ENCODE assay signal across 9 mouse cellular contexts in the genomic region with DNA sequence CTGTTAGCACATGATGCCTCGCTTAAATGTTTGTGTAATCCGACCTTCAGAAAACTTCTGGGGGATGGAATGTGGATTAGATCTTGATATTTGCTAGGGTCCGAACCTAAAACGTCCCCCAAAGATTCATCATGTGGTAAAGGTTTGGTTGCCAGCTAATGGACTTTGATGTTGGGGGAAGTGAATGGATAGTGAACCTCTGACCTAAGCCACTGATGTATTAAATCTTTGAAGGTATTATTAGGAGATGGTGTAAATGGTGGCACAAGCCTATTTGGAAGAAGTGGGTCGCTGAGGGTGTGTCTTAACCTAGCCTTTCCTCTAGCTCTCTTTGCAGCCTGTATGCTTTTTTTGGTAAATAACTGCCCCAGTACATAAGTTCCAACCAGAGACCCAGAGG. TPM values are rescaled to one million over a fixed set of nuclear protein-coding genes. Genes with fewer than 3 reads are reported as not detected.
DNase-seq lines count a peak whose midpoint lies in the region; ATAC-seq and TF ChIP-seq lines count a peak whose summit lies in the region.
"Had no signal": no experiment of that assay in that cellular context is flagged by ENCODE, and none has a peak within 500 bp of the region (broad histone marks: within the 10 kb centered on the region; RNA-seq: fewer than 3 reads in every experiment).

No protein-coding gene starts in this region.

- peak overlapping the region; percentile 98; the same call in 1 of the 2 replicates for H3K9ac ChIP-seq in heart, postnatal 0 days (replicated peaks; ENCODE audit: low read depth, low read length)
- peak overlapping the region; percentile 97; the same call in 1 of the 2 replicates for H3K9ac ChIP-seq in liver, embryonic 11.5 days (ENCODE audit: low read depth, low read length)

- H3K4me3 ChIP-seq in erythroblast, embryonic 14.5 days (replicated peaks) = peak overlapping the region; percentile 70
- H3K4me3 ChIP-seq in C2C12 (ENCODE audit: insufficient read depth, poor library complexity, severe bottlenecking) = no peak overlapping the region
- H3K4me3 ChIP-seq in heart, postnatal 0 days (ENCODE audit: low read depth, low read length) = peak overlapping the region; percentile 100
- peak overlapping the region; percentile 97 for H3K4me3 ChIP-seq in liver, embryonic 11.5 days (ENCODE audit: low read depth, low read length)

- H3K27me3 ChIP-seq in erythroblast, embryonic 14.5 days (ENCODE audit: control insufficient read depth) = peaks cover 12% of the 10 kb centered on the region
- H3K27me3 ChIP-seq in C2C12 (ENCODE audit: control insufficient read depth, insufficient read depth, insufficient read length) = no peaks in the 10 kb centered on the region
- no peaks in the 10 kb centered on the region for H3K27me3 ChIP-seq in heart, postnatal 0 days (ENCODE audit: control insufficient read depth, insufficient read depth, low read length)
- H3K27me3 ChIP-seq in liver, embryonic 11.5 days (replicated peaks; ENCODE audit: control insufficient read depth, insufficient read depth, low read length) = no peaks in the 10 kb centered on the region

- no peak for ATAC-seq in erythroblast, adult 5-6 weeks (replicated peaks; ENCODE audit: low FRiP score, poor library complexity, severe bottlenecking)
- ATAC-seq in heart, postnatal 0 days (ENCODE audit: insufficient read depth, low read depth) = no peak
- no peak for ATAC-seq in liver, embryonic 11.5 days (replicated peaks; ENCODE audit: low FRiP score)
- no peak for ATAC-seq in CD4-positive, CD25-positive, alpha-beta regulatory T cell, adult 4 months

- WGBS in heart, postnatal 0 days = 34% methylated on average over 5 of the region's 5 CpGs
- 26% methylated on average over 5 of the region's 5 CpGs for WGBS in liver, embryonic 11.5 days

- peaks cover 5% of the 10 kb centered on the region for H3K36me3 ChIP-seq in erythroblast, embryonic 14.5 days (ENCODE audit: control insufficient read depth)
- no peaks in the 10 kb centered on the region for H3K36me3 ChIP-seq in C2C12 (ENCODE audit: control insufficient read depth, insufficient read depth)
- no peaks in the 10 kb centered on the region for H3K36me3 ChIP-seq in heart, postnatal 0 days (replicated peaks; ENCODE audit: control insufficient read depth, insufficient read depth, low read length)
- no peaks in the 10 kb centered on the region for H3K36me3 ChIP-seq in liver, embryonic 11.5 days (ENCODE audit: control insufficient read depth, insufficient read depth, low read length)

- no peak overlapping the region for H3K27ac ChIP-seq in heart, postnatal 0 days (ENCODE audit: low read depth)
- no peak overlapping the region for H3K27ac ChIP-seq in liver, embryonic 11.5 days (ENCODE audit: low read depth, low read length)

- no peak for TF ChIP-seq CTCF in C2C12 (IDR thresholded peaks at IDR 0.05; ENCODE audit: control insufficient read depth, insufficient read depth, insufficient read length)
- TF ChIP-seq CTCF in heart, postnatal 0 days (IDR thresholded peaks at IDR 0.05; ENCODE audit: low read depth) = no peak

- DNase-seq in heart, postnatal 0 days (ENCODE audit: low spot score) = no peak
- no peak for DNase-seq in liver, embryonic 11.5 days (ENCODE audit: low spot score)
- no peak for DNase-seq in spleen, postnatal 4 days (ENCODE audit: low spot score in 2 of 2)
- DNase-seq in retina, postnatal 1 day = no peak
- DNase-seq: cerebellum, adult 11 months had no signal

- peak overlapping the region; percentile 8 for H3ac ChIP-seq in C2C12 (ENCODE audit: control insufficient read depth, insufficient read length, low read depth)

- no peaks in the 10 kb centered on the region for H3K9me3 ChIP-seq in erythroblast, embryonic 14.5 days (ENCODE audit: control insufficient read depth, low read length)
- no peaks in the 10 kb centered on the region for H3K9me3 ChIP-seq in heart, postnatal 0 days (replicated peaks; ENCODE audit: control insufficient read depth, low read length)
- H3K9me3 ChIP-seq in liver, embryonic 11.5 days (ENCODE audit: control insufficient read depth, low read length) = no peaks in the 10 kb centered on the region

- peaks cover 39% of the 10 kb centered on the region for H3K4me1 ChIP-seq in erythroblast, embryonic 14.5 days (ENCODE audit: control insufficient read depth)
- H3K4me1 ChIP-seq in heart, postnatal 0 days (ENCODE audit: control insufficient read depth, insufficient read depth) = peaks cover 12% of the 10 kb centered on the region
- H3K4me1 ChIP-seq in liver, embryonic 11.5 days (replicated peaks; ENCODE audit: control insufficient read depth, insufficient read depth, low read length) = peaks cover 10% of the 10 kb centered on the region

- TF ChIP-seq EP300 in heart, postnatal 0 days (IDR thresholded peaks at IDR 0.05; ENCODE audit: low read depth) = no peak

- peaks cover 21% of the 10 kb centered on the region for H3K79me3 ChIP-seq in C2C12 (ENCODE audit: low read depth)

- peak overlapping the region; percentile 80 for H3K4me2 ChIP-seq in heart, postnatal 0 days (ENCODE audit: low read depth, low read length)
- H3K4me2 ChIP-seq in liver, embryonic 11.5 days = peak overlapping the region; percentile 78

- H3K79me2 ChIP-seq in C2C12 (ENCODE audit: control insufficient read depth, insufficient read depth) = peaks cover 40% of the 10 kb centered on the region

TF ChIP-seq in C2C12, 6 proteins besides CTCF, POLR2A, EP300 and RAD21:
- TF ChIP-seq CEBPB (IDR thresholded peaks at IDR 0.05; ENCODE audit: low read depth) (no peak), FOSL1 (IDR thresholded peaks at IDR 0.05; ENCODE audit: insufficient read depth, low read length, poor library complexity, severe bottlenecking) (no peak)

RNA-seq across cellular contexts. Expression of a gene that starts 0.4 kb away (rescaled TPM):
- polyA plus RNA-seq in erythroblast, embryonic 14.5 days (2012) = 0.55 and 0.71 TPM in 2 replicates
- total RNA-seq in erythroblast, adult 5-6 weeks (2015; ENCODE audit: low replicate concordance) = 10.7 and 21.3 TPM in 2 replicates
- 16.0 and 17.1 TPM in 2 replicates for total RNA-seq in erythroblast, adult 5-6 weeks (2017; ENCODE audit: low replicate concordance)
- 4.2 TPM for polyA plus RNA-seq in C2C12 (2012; fragmentation: generic; extraction: Trizol)
- 18.3 and 28.9 TPM in 2 replicates for total RNA-seq in heart, postnatal 0 days (2014; rRNA removed; ENCODE audit: low replicate concordance)
- polyA plus RNA-seq in heart, postnatal 0 days (2015; fragmentation: Nextera tagmentation; extraction: Ambion mirVana) = 6.9 and 7.0 TPM in 2 replicates
- 20.0 TPM in 2 replicates for polyA plus RNA-seq in liver, embryonic 11.5 days (2014; fragmentation: Nextera tagmentation; extraction: Ambion mirVana)
- 1 to 10 TPM; 5.8 to 7.1 TPM for polyA plus RNA-seq in CD4-positive, CD25-positive, alpha-beta regulatory T cell, adult 4 months (2017; shearing (Covaris generic))

RNA-seq across cellular contexts. Expression of a gene that starts 32.0 kb away (rescaled TPM):
- not detected in 2 replicates for polyA plus RNA-seq in erythroblast, embryonic 14.5 days (2012)
- not detected in 2 replicates for total RNA-seq in erythroblast, adult 5-6 weeks (2015; ENCODE audit: low replicate concordance)
- 3.5 TPM in 1 of 2 replicates, not detected in the other for total RNA-seq in erythroblast, adult 5-6 weeks (2017; ENCODE audit: low replicate concordance)
- not detected for polyA plus RNA-seq in C2C12 (2012; fragmentation: generic; extraction: Trizol)
- not detected in 2 replicates for total RNA-seq in heart, postnatal 0 days (2014; rRNA removed; ENCODE audit: low replicate concordance)
- not detected in 2 replicates for polyA plus RNA-seq in heart, postnatal 0 days (2015; fragmentation: Nextera tagmentation; extraction: Ambion mirVana)
- 0.30 TPM in 1 of 2 replicates, not detected in the other for polyA plus RNA-seq in liver, embryonic 11.5 days (2014; fragmentation: Nextera tagmentation; extraction: Ambion mirVana)
- polyA plus RNA-seq in CD4-positive, CD25-positive, alpha-beta regulatory T cell, adult 4 months (2017; shearing (Covaris generic)) = not detected

RNA-seq across cellular contexts. Expression of a gene that starts 50.6 kb away (rescaled TPM):
- 0.30 and 0.52 TPM in 2 replicates for polyA plus RNA-seq in erythroblast, embryonic 14.5 days (2012)
- total RNA-seq in erythroblast, adult 5-6 weeks (2015; ENCODE audit: low replicate concordance) = 27.6 and 28.4 TPM in 2 replicates
- total RNA-seq in erythroblast, adult 5-6 weeks (2017; ENCODE audit: low replicate concordance) = 12.5 and 16.7 TPM in 2 replicates
- polyA plus RNA-seq in C2C12 (2012; fragmentation: generic; extraction: Trizol) = 13.3 TPM
- 36.0 and 44.3 TPM in 2 replicates for total RNA-seq in heart, postnatal 0 days (2014; rRNA removed; ENCODE audit: low replicate concordance)
- 35.7 and 39.9 TPM in 2 replicates for polyA plus RNA-seq in heart, postnatal 0 days (2015; fragmentation: Nextera tagmentation; extraction: Ambion mirVana)
- polyA plus RNA-seq in liver, embryonic 11.5 days (2014; fragmentation: Nextera tagmentation; extraction: Ambion mirVana) = 67.4 and 75.0 TPM in 2 replicates
- 10 to 100 TPM; 84.4 to 86.1 TPM for polyA plus RNA-seq in CD4-positive, CD25-positive, alpha-beta regulatory T cell, adult 4 months (2017; shearing (Covaris generic))
